Mouse (Mus musculus): ENCODE results near the gene Gm7697.
"Not testable (repeated sequence)": the region's sequence is repeated elsewhere in the genome, so short reads cannot be mapped to it uniquely, and the experiment has no call there.

DNA sequence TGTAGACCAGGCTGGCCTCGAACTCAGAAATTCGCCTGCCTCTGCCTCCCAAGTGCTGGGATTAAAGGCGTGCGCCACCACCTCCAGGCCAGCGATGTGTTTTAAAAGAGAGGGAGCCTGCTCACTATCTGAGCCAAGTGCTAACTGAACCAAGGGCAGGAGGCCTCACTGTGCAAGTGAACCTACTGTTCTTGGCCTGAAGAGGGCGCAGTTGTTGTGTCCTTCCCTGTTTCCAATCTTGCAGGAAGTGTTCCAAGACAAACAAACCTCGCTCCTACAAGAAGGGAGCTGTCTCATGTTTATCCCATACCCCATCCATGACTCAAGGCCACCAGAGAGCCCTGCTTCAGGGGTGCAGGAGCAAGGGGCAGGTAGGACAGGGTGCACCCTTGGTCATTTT is 24.4 kb upstream of the Gm7697 start:
- TF ChIP-seq POLR2A (IDR thresholded peaks at IDR 0.05; ENCODE audit: borderline replicate concordance, insufficient read depth, low read length) = not testable (repeated sequence)
- peak; percentile 30; the same call in 1 of the 2 replicates for TF ChIP-seq CTCF (IDR thresholded peaks at IDR 0.05; ENCODE audit: borderline replicate concordance, insufficient read depth, low read depth, low read length)

All from cerebellum, adult 2 months (tissue).